Comparison of ENCODE assay signal across 8 mouse cellular contexts in genomic region chr11:116102472-116102871, GRCm38 (mm10). TPM values are rescaled to one million over a fixed set of nuclear protein-coding genes. Genes with fewer than 3 reads are reported as not detected.
A peak's percentile ranks its signal among the peaks of the same experiment; 100 is the strongest.
DNase-seq lines count a peak whose midpoint lies in the region; ATAC-seq and TF ChIP-seq lines count a peak whose summit lies in the region.

No protein-coding gene starts in this region.

- H3K4me2 ChIP-seq in hindbrain, embryonic 13.5 days = no peak overlapping the region
- no peak overlapping the region for H3K4me2 ChIP-seq in midbrain, embryonic 13.5 days (replicated peaks)

- no peak overlapping the region for H3K9ac ChIP-seq in hindbrain, embryonic 13.5 days
- no peak overlapping the region; the same call in 1 of the 2 replicates for H3K9ac ChIP-seq in midbrain, embryonic 13.5 days (replicated peaks)

- intact Hi-C loops in left cerebral cortex, postnatal 10 days (cut with DNase I) = no loop called here

- peak overlapping the region; percentile 26; the same call in 1 of the 2 replicates for H3K4me3 ChIP-seq in kidney, adult 2 months (ENCODE audit: insufficient read depth, low read depth, low read length)
- no peak overlapping the region for H3K4me3 ChIP-seq in cortical plate, adult 2 months (ENCODE audit: insufficient read depth, low read length)
- H3K4me3 ChIP-seq in hindbrain, embryonic 13.5 days = no peak overlapping the region
- H3K4me3 ChIP-seq in midbrain, embryonic 13.5 days (replicated peaks) = no peak overlapping the region

- TF ChIP-seq POLR2A in kidney, adult 2 months (IDR thresholded peaks at IDR 0.05; ENCODE audit: low read depth, low read length) = no peak
- no peak for TF ChIP-seq POLR2A in cortical plate, adult 2 months (IDR thresholded peaks at IDR 0.05; ENCODE audit: extremely low read depth, insufficient read depth, low read length)

- DNase-seq in kidney, adult 2 months = peak; percentile 8
- no peak for DNase-seq in kidney, adult 18-20 months
- no peak for DNase-seq in left cerebral cortex, postnatal 10 days (ENCODE audit: extremely low spot score in 1 of 2, low spot score in 2 of 2)
- DNase-seq in layer of hippocampus, adult 18-20 months (ENCODE audit: low spot score in 2 of 2) = no peak

- TF ChIP-seq CTCF in kidney, adult 2 months (conservative IDR thresholded peaks at IDR 0.05; ENCODE audit: insufficient read depth, insufficient read length, low read depth, low read length) = no peak
- TF ChIP-seq CTCF in cortical plate, adult 2 months (IDR thresholded peaks at IDR 0.05; ENCODE audit: extremely low read depth, insufficient read depth, low read length) = no peak

- peaks cover 2% of the 10 kb centered on the region; the same call in 1 of the 2 replicates for H3K36me3 ChIP-seq in kidney, adult 2 months (ENCODE audit: control insufficient read depth, insufficient read depth, low read length)
- no peaks in the 10 kb centered on the region for H3K36me3 ChIP-seq in hindbrain, embryonic 13.5 days
- H3K36me3 ChIP-seq in midbrain, embryonic 13.5 days = no peaks in the 10 kb centered on the region

- peaks cover 62% of the 10 kb centered on the region for H3K4me1 ChIP-seq in kidney, adult 2 months (ENCODE audit: control insufficient read depth, insufficient read depth, low read length)
- no peaks in the 10 kb centered on the region; the same call in 1 of the 2 replicates for H3K4me1 ChIP-seq in cortical plate, adult 2 months (ENCODE audit: control insufficient read depth, insufficient read depth, low read length)
- peaks cover 43% of the 10 kb centered on the region for H3K4me1 ChIP-seq in hindbrain, embryonic 13.5 days (replicated peaks)
- peaks cover 34% of the 10 kb centered on the region for H3K4me1 ChIP-seq in midbrain, embryonic 13.5 days (replicated peaks)

- H3K27me3 ChIP-seq in kidney, adult 2 months (replicated peaks; ENCODE audit: control insufficient read depth, insufficient read depth, low read length) = no peaks in the 10 kb centered on the region
- H3K27me3 ChIP-seq in hindbrain, embryonic 13.5 days = peaks cover 24% of the 10 kb centered on the region
- peaks cover 22% of the 10 kb centered on the region for H3K27me3 ChIP-seq in midbrain, embryonic 13.5 days

- no peak for ATAC-seq in hindbrain, embryonic 13.5 days (ENCODE audit: low FRiP score)
- peak; percentile 43; the same call in 1 of the 2 replicates for ATAC-seq in midbrain, embryonic 13.5 days
- ATAC-seq in cerebellum, adult (ENCODE audit: insufficient number of reproducible peaks, low FRiP score, low TSS enrichment) = no peak

- no peaks in the 10 kb centered on the region for H3K9me3 ChIP-seq in hindbrain, embryonic 13.5 days
- H3K9me3 ChIP-seq in midbrain, embryonic 13.5 days = no peaks in the 10 kb centered on the region

- 35% methylated on average over 3 of the region's 4 CpGs for WGBS in kidney, adult 2 months
- WGBS in hindbrain, embryonic 13.5 days = 59% methylated on average over 3 of the region's 4 CpGs
- 61% methylated on average over 3 of the region's 4 CpGs for WGBS in midbrain, embryonic 13.5 days

- peak overlapping the region; percentile 83 for H3K27ac ChIP-seq in kidney, adult 2 months (ENCODE audit: insufficient read depth, low read depth, low read length)
- peak overlapping the region; percentile 84 for H3K27ac ChIP-seq in cortical plate, adult 2 months (ENCODE audit: insufficient read depth, low read length)
- peak overlapping the region; percentile 84 for H3K27ac ChIP-seq in hindbrain, embryonic 13.5 days
- H3K27ac ChIP-seq in midbrain, embryonic 13.5 days = peak overlapping the region; percentile 76

RNA-seq across cellular contexts. Expression of gene Wbp2, which starts 15.7 kb away (rescaled TPM):
- 391 and 392 TPM in 2 replicates for polyA plus RNA-seq in kidney, adult 2 months (2012; rRNA removed)
- polyA plus RNA-seq in cortical plate, adult 2 months (2012; rRNA removed) = 438 and 447 TPM in 2 replicates
- polyA plus RNA-seq in hindbrain, embryonic 13.5 days (2015; fragmentation: Nextera tagmentation; extraction: Ambion mirVana) = 129 and 133 TPM in 2 replicates
- 128 and 132 TPM in 2 replicates for polyA plus RNA-seq in midbrain, embryonic 13.5 days (2015; fragmentation: Nextera tagmentation; extraction: Ambion mirVana)
- 100 to 1,000 TPM; 229 to 234 TPM for total RNA-seq in left cerebral cortex, postnatal 10 days (2021)
- 100 to 1,000 TPM; 450 to 480 TPM for total RNA-seq in layer of hippocampus, adult 18-20 months (2021)

RNA-seq across cellular contexts. Expression of gene Trim47, which starts 24.5 kb away (rescaled TPM):
- 34.9 and 39.6 TPM in 2 replicates for polyA plus RNA-seq in kidney, adult 2 months (2012; rRNA removed)
- 5.5 and 6.2 TPM in 2 replicates for polyA plus RNA-seq in cortical plate, adult 2 months (2012; rRNA removed)
- polyA plus RNA-seq in hindbrain, embryonic 13.5 days (2015; fragmentation: Nextera tagmentation; extraction: Ambion mirVana) = 3.9 and 4.5 TPM in 2 replicates
- polyA plus RNA-seq in midbrain, embryonic 13.5 days (2015; fragmentation: Nextera tagmentation; extraction: Ambion mirVana) = 2.0 and 3.4 TPM in 2 replicates
- total RNA-seq in left cerebral cortex, postnatal 10 days (2021) = 1 to 10 TPM; 6.2 to 7.9 TPM
- 1 to 10 TPM; 4.8 to 6.2 TPM for total RNA-seq in layer of hippocampus, adult 18-20 months (2021)

RNA-seq across cellular contexts. Expression of gene Unc13d, which starts 24.7 kb away (rescaled TPM):
- 1.1 and 2.4 TPM in 2 replicates for polyA plus RNA-seq in kidney, adult 2 months (2012; rRNA removed)
- 0.96 and 1.3 TPM in 2 replicates for polyA plus RNA-seq in cortical plate, adult 2 months (2012; rRNA removed)
- polyA plus RNA-seq in hindbrain, embryonic 13.5 days (2015; fragmentation: Nextera tagmentation; extraction: Ambion mirVana) = 1.5 and 2.0 TPM in 2 replicates
- 1.2 TPM in 2 replicates for polyA plus RNA-seq in midbrain, embryonic 13.5 days (2015; fragmentation: Nextera tagmentation; extraction: Ambion mirVana)
- 1 to 10 TPM in 1 of 2 experiments, under 1 TPM in 1; 0.63 to 1.2 TPM for total RNA-seq in left cerebral cortex, postnatal 10 days (2021)
- 1 to 10 TPM; 1.6 to 3.0 TPM for total RNA-seq in layer of hippocampus, adult 18-20 months (2021)

RNA-seq across cellular contexts. Expression of gene Trim65, which starts 28.5 kb away (rescaled TPM):
- polyA plus RNA-seq in kidney, adult 2 months (2012; rRNA removed) = 9.5 and 9.6 TPM in 2 replicates
- polyA plus RNA-seq in cortical plate, adult 2 months (2012; rRNA removed) = 5.3 and 5.7 TPM in 2 replicates
- polyA plus RNA-seq in hindbrain, embryonic 13.5 days (2015; fragmentation: Nextera tagmentation; extraction: Ambion mirVana) = 1.9 and 2.3 TPM in 2 replicates
- polyA plus RNA-seq in midbrain, embryonic 13.5 days (2015; fragmentation: Nextera tagmentation; extraction: Ambion mirVana) = 1.3 and 1.8 TPM in 2 replicates
- 1 to 10 TPM; 6.2 to 6.6 TPM for total RNA-seq in left cerebral cortex, postnatal 10 days (2021)
- total RNA-seq in layer of hippocampus, adult 18-20 months (2021) = 1 to 10 TPM; 6.7 to 8.3 TPM

RNA-seq across cellular contexts. Expression of gene Mrpl38, which starts 36.2 kb away (rescaled TPM):
- 69.9 and 70.7 TPM in 2 replicates for polyA plus RNA-seq in kidney, adult 2 months (2012; rRNA removed)
- polyA plus RNA-seq in cortical plate, adult 2 months (2012; rRNA removed) = 34.6 and 34.7 TPM in 2 replicates
- polyA plus RNA-seq in hindbrain, embryonic 13.5 days (2015; fragmentation: Nextera tagmentation; extraction: Ambion mirVana) = 76.4 and 78.2 TPM in 2 replicates
- polyA plus RNA-seq in midbrain, embryonic 13.5 days (2015; fragmentation: Nextera tagmentation; extraction: Ambion mirVana) = 76.2 and 78.3 TPM in 2 replicates
- total RNA-seq in left cerebral cortex, postnatal 10 days (2021) = 10 to 100 TPM; 52.2 to 54.6 TPM
- total RNA-seq in layer of hippocampus, adult 18-20 months (2021) = 10 to 100 TPM; 60.2 to 61.2 TPM
